Mouse (Mus musculus) brain, embryonic 18.5 days (tissue): ENCODE measurements at regions not wholly inside any gene's neighbourhood (a gene's known extent, or its start where the extent isn't known, plus 50 kb on each side); places are given as distances from the start of the nearest gene placed in this dataset.
"Not testable (repeated sequence)": the region's sequence is repeated elsewhere in the genome, so short reads cannot be mapped to it uniquely, and the experiment has no call there.

Experiments
- DNase-seq: peaks from one replicate; pipeline ENCODE4 v3.0.0-alpha.2; 2012; ENCODE audit warnings: low read depth, low spot score

GRCm38 (mm10) chr2:171593884-171594283 lies 449.4 kb downstream of the Cbln4 start:
- no peak for DNase-seq

GRCm38 (mm10) chr2:171592315-171592714 lies 451.0 kb downstream of the Cbln4 start:
- DNase-seq, result no peak

- no peak for DNase-seq
These were observed 455.1 kb downstream of the Cbln4 start for GRCm38 (mm10) chr2:171588158-171588557.

- DNase-seq, result peak; percentile 37
These were observed 455.6 kb downstream of the Cbln4 start for GRCm38 (mm10) chr2:171587635-171588034.

- DNase-seq, result no peak
These were observed 456.4 kb downstream of the Cbln4 start for GRCm38 (mm10) chr2:171586853-171587220.

- no peak for DNase-seq
These were observed 456.9 kb downstream of the Cbln4 start for GRCm38 (mm10) chr2:171586217-171586852.

- DNase-seq, result no peak
These were observed 468.9 kb downstream of the Cbln4 start for GRCm38 (mm10) chr2:171574360-171574759.

GRCm38 (mm10) chr2:171562656-171563055 lies 480.6 kb downstream of the Cbln4 start:
- DNase-seq, result no peak

GRCm38 (mm10) chr2:171542768-171543167 lies 500.5 kb downstream of the Cbln4 start:
- not testable (repeated sequence) for DNase-seq

GRCm38 (mm10) chr2:171514876-171515275 lies 528.4 kb downstream of the Cbln4 start:
- DNase-seq, result no peak

GRCm38 (mm10) chr2:171496620-171497019 lies 546.6 kb downstream of the Cbln4 start:
- no peak for DNase-seq

- DNase-seq, result no peak
These were observed 549.5 kb downstream of the Cbln4 start for GRCm38 (mm10) chr2:171493741-171494140.

GRCm38 (mm10) chr2:171487284-171487683 lies 556.0 kb downstream of the Cbln4 start:
- DNase-seq, result peak; percentile 24

- DNase-seq, result peak; percentile 18
These were observed 590.0 kb downstream of the Cbln4 start for GRCm38 (mm10) chr2:171453241-171453640.

- peak; percentile 10 for DNase-seq
These were observed 637.2 kb downstream of the Cbln4 start for GRCm38 (mm10) chr2:171406057-171406456.

- DNase-seq, result no peak
These were observed 654.3 kb downstream of the Cbln4 start for GRCm38 (mm10) chr2:171388936-171389335.

GRCm38 (mm10) chr2:171373457-171373856 lies 641.9 kb downstream of the Dok5 start:
- DNase-seq, result no peak

- DNase-seq, result no peak
These were observed 641.4 kb downstream of the Dok5 start for GRCm38 (mm10) chr2:171373016-171373415.

- DNase-seq, result no peak
These were observed 640.1 kb downstream of the Dok5 start for GRCm38 (mm10) chr2:171371751-171372150.

GRCm38 (mm10) chr2:171365553-171365952 lies 633.9 kb downstream of the Dok5 start:
- no peak for DNase-seq

- DNase-seq, result no peak
These were observed 633.0 kb downstream of the Dok5 start for GRCm38 (mm10) chr2:171364621-171365020.

GRCm38 (mm10) chr2:171363381-171363780 lies 631.8 kb downstream of the Dok5 start:
- DNase-seq, result no peak

GRCm38 (mm10) chr2:171358071-171358760 lies 626.6 kb downstream of the Dok5 start:
- no peak for DNase-seq
